Mouse (Mus musculus) liver, embryonic 15.5 days (tissue): ENCODE results near the gene Stx4a. TPM values are rescaled to one million over a fixed set of nuclear protein-coding genes. Genes with fewer than 3 reads are reported as not detected.

Experiments used
- ATAC-seq: fragments of 200-750 bp; cut with Nextera tagmentation; 2 replicates; pipeline ENCODE4 v1.8.0; 2017; ENCODE audit warnings: moderate number of reproducible peaks, mild to moderate bottlenecking, moderate library complexity; ENCODE audit not compliant: insufficient read depth
- H3K27ac ChIP-seq: fragments of 300-500 bp; sonication (generic); replicated peaks from 2 replicates; pipeline ENCODE4 v1.5.1; 2015; ENCODE audit warnings: mild to moderate bottlenecking, inconsistent platforms
- H3K27me3 ChIP-seq: fragments of 300-500 bp; sonication (generic); 2 replicates; pipeline ENCODE4 v1.6.1; 2015; ENCODE audit warnings: mild to moderate bottlenecking, inconsistent platforms
- H3K36me3 ChIP-seq: fragments of 300-500 bp; sonication (generic); replicated peaks from 2 replicates; pipeline ENCODE4 v1.6.1; 2015; ENCODE audit warnings: moderate library complexity, mild to moderate bottlenecking, inconsistent platforms
- H3K4me1 ChIP-seq: fragments of 300-500 bp; sonication (generic); replicated peaks from 2 replicates; pipeline ENCODE4 v1.6.1; 2015; ENCODE audit warnings: inconsistent platforms
- H3K4me2 ChIP-seq: fragments of 300-500 bp; sonication (generic); 2 replicates; pipeline ENCODE4 v1.6.1; 2015; ENCODE audit warnings: moderate library complexity, mild to moderate bottlenecking, inconsistent platforms
- H3K4me3 ChIP-seq: fragments of 300-500 bp; sonication (generic); replicated peaks from 2 replicates; pipeline ENCODE4 v1.5.1; 2015; ENCODE audit warnings: mild to moderate bottlenecking, inconsistent platforms
- H3K9ac ChIP-seq: fragments of 300-500 bp; sonication (generic); 2 replicates; pipeline ENCODE4 v1.6.1; 2015; ENCODE audit warnings: moderate library complexity, mild to moderate bottlenecking, inconsistent platforms
- H3K9me3 ChIP-seq: fragments of 300-500 bp; sonication (generic); replicated peaks from 2 replicates; pipeline ENCODE4 v1.6.1; 2016; ENCODE audit warnings: inconsistent platforms
- WGBS: fragments of 180-500 bp; shearing (Covaris S2); methylation state at CpG from one replicate; pipeline ENCODE4 v1.1.7; 2015; ENCODE audit warnings: mixed read lengths; ENCODE audit not compliant: insufficient replicate concordance; 5-methylcytosine and 5-hydroxymethylcytosine counted together
- polyA plus RNA-seq: library from polyadenylated mRNA; unstranded; fragments of >200 nt; fragmentation: Nextera tagmentation; extraction: Ambion mirVana; gene quantifications from 2 replicates; pipeline ENCODE4 v1.2.1, GENCODE M21; 2015

Gene Stx4a
- polyA plus RNA-seq, 1 experiment from 2014 or later = 14.9 TPM

- WGBS = 73% methylated on average over 1 of the region's 1 CpGs
- no peak overlapping the region for H3K9ac ChIP-seq
- H3K4me1 ChIP-seq = peaks cover 44% of the 10 kb centered on the region
Measured at GRCm38 (mm10) chr7:127799738-127800137, 24.4 kb upstream of the Stx4a start.

GRCm38 (mm10) chr7:127800435-127801009, 23.6 kb upstream of the Stx4a start, which contains the start of gene Hsd3b7:
Gene Hsd3b7 (plus strand): TSS chr7:127800604.
- Histone ChIP-seq H3K9me3 (no peaks in the 10 kb centered on the region), H3K36me3 (peaks cover 51% of the 10 kb centered on the region), H3K4me3 (peak within 1 kb of the TSS; percentile 33), H3K27ac (peak within 1 kb of the TSS; percentile 67), H3K27me3 (no peaks in the 10 kb centered on the region), H3K4me2 (peak within 1 kb of the TSS; percentile 56), H3K4me1 (peaks cover 51% of the 10 kb centered on the region), H3K9ac (no peak within 1 kb of the TSS)
- peak; percentile 49 for ATAC-seq
- WGBS = 16% methylated on average over 6 of the region's 6 CpGs

More at GRCm38 (mm10) chr7:127799738-127800137, 24.4 kb upstream of the Stx4a start:
- Histone ChIP-seq H3K27ac (peak overlapping the region; percentile 67; the same call in 1 of the 2 replicates), H3K4me3 (no peak overlapping the region), H3K27me3 (no peaks in the 10 kb centered on the region), H3K36me3 (peaks cover 59% of the 10 kb centered on the region), H3K9me3 (no peaks in the 10 kb centered on the region), H3K4me2 (no peak overlapping the region)
- ATAC-seq = no peak

GRCm38 (mm10) chr7:127801010-127801621, 23.0 kb upstream of the Stx4a start:
- H3K27ac ChIP-seq = peak overlapping the region; percentile 67
- no peak overlapping the region for H3K9ac ChIP-seq
- 65% methylated on average over 8 of the region's 8 CpGs for WGBS

GRCm38 (mm10) chr7:127802313-127802712, 21.8 kb upstream of the Stx4a start:
- no peak overlapping the region for H3K4me3 ChIP-seq
- H3K36me3 ChIP-seq = peaks cover 33% of the 10 kb centered on the region
- peaks cover 69% of the 10 kb centered on the region for H3K4me1 ChIP-seq
- no peak overlapping the region for H3K27ac ChIP-seq
- peak overlapping the region; percentile 56; the same call in 1 of the 2 replicates for H3K4me2 ChIP-seq
- ATAC-seq = no peak
- WGBS = 84% methylated on average over 17 of the region's 17 CpGs
- no peaks in the 10 kb centered on the region for H3K9me3 ChIP-seq
- no peak overlapping the region for H3K9ac ChIP-seq
- no peaks in the 10 kb centered on the region for H3K27me3 ChIP-seq

More at GRCm38 (mm10) chr7:127801010-127801621, 23.0 kb upstream of the Stx4a start:
- Histone ChIP-seq H3K9me3 (no peaks in the 10 kb centered on the region), H3K4me2 (peak overlapping the region; percentile 56), H3K4me3 (peak overlapping the region; percentile 33), H3K4me1 (peaks cover 57% of the 10 kb centered on the region), H3K36me3 (peaks cover 45% of the 10 kb centered on the region), H3K27me3 (no peaks in the 10 kb centered on the region)
- peak; percentile 4; the same call in 1 of the 2 replicates for ATAC-seq

GRCm38 (mm10) chr7:127808821-127809220, 15.3 kb upstream of the Stx4a start:
- H3K27ac ChIP-seq = peak overlapping the region; percentile 70
- ATAC-seq = no peak

GRCm38 (mm10) chr7:127809846-127810245, 14.2 kb upstream of the Stx4a start:
- peak overlapping the region; percentile 70; the same call in 1 of the 2 replicates for H3K27ac ChIP-seq
- H3K4me1 ChIP-seq = peaks cover 61% of the 10 kb centered on the region
- WGBS = 62% methylated on average over 1 of the region's 1 CpGs

More at GRCm38 (mm10) chr7:127808821-127809220, 15.3 kb upstream of the Stx4a start:
- Histone ChIP-seq H3K4me2 (no peak overlapping the region), H3K9ac (no peak overlapping the region), H3K4me1 (peaks cover 65% of the 10 kb centered on the region), H3K27me3 (no peaks in the 10 kb centered on the region), H3K9me3 (no peaks in the 10 kb centered on the region), H3K36me3 (no peaks in the 10 kb centered on the region), H3K4me3 (no peak overlapping the region)
- WGBS = 40% methylated on average over 5 of the region's 5 CpGs

GRCm38 (mm10) chr7:127810650-127811049, 13.4 kb upstream of the Stx4a start:
- Histone ChIP-seq H3K9me3 (no peaks in the 10 kb centered on the region), H3K9ac (no peak overlapping the region), H3K27ac (no peak overlapping the region), H3K36me3 (no peaks in the 10 kb centered on the region), H3K27me3 (no peaks in the 10 kb centered on the region), H3K4me3 (no peak overlapping the region), H3K4me2 (no peak overlapping the region), H3K4me1 (peaks cover 61% of the 10 kb centered on the region)
- whole genome bisulfite sequencing = 86% methylated on average over 10 of the region's 10 CpGs
- no peak for ATAC-seq

More at GRCm38 (mm10) chr7:127809846-127810245, 14.2 kb upstream of the Stx4a start:
- Histone ChIP-seq H3K9me3 (no peaks in the 10 kb centered on the region), H3K4me3 (no peak overlapping the region), H3K9ac (no peak overlapping the region), H3K4me2 (no peak overlapping the region), H3K27me3 (no peaks in the 10 kb centered on the region), H3K36me3 (no peaks in the 10 kb centered on the region)
- ATAC-seq = no peak

GRCm38 (mm10) chr7:127811240-127811639, 12.9 kb upstream of the Stx4a start:
- H3K27me3 ChIP-seq = no peaks in the 10 kb centered on the region
- peaks cover 60% of the 10 kb centered on the region for H3K4me1 ChIP-seq
- H3K4me3 ChIP-seq = no peak overlapping the region
- H3K4me2 ChIP-seq = no peak overlapping the region
- H3K9ac ChIP-seq = no peak overlapping the region
- no peak for ATAC-seq
- 75% methylated on average over 4 of the region's 4 CpGs for WGBS
- no peak overlapping the region for H3K27ac ChIP-seq
- H3K9me3 ChIP-seq = no peaks in the 10 kb centered on the region
- H3K36me3 ChIP-seq = no peaks in the 10 kb centered on the region

GRCm38 (mm10) chr7:127812292-127812691, 11.8 kb upstream of the Stx4a start:
- H3K27me3 ChIP-seq = no peaks in the 10 kb centered on the region
- no peaks in the 10 kb centered on the region for H3K36me3 ChIP-seq
- no peak overlapping the region for H3K27ac ChIP-seq
- peaks cover 50% of the 10 kb centered on the region for H3K4me1 ChIP-seq
- H3K9me3 ChIP-seq = no peaks in the 10 kb centered on the region
- H3K4me2 ChIP-seq = no peak overlapping the region
- no peak overlapping the region for H3K4me3 ChIP-seq
- no peak for ATAC-seq
- H3K9ac ChIP-seq = no peak overlapping the region
- WGBS = 55% methylated on average over 3 of the region's 3 CpGs

- peak; percentile 48; the same call in 1 of the 2 replicates for ATAC-seq
- H3K27ac ChIP-seq = peak overlapping the region; percentile 71
- 57% methylated on average over 4 of the region's 4 CpGs for WGBS
- H3K9me3 ChIP-seq = no peaks in the 10 kb centered on the region
- H3K27me3 ChIP-seq = no peaks in the 10 kb centered on the region
- 0 out of 2 replicates have a peak overlapping the region, but pooled peaks have one; percentile 16 for H3K4me2 ChIP-seq
- peaks cover 35% of the 10 kb centered on the region for H3K4me1 ChIP-seq
- no peak overlapping the region for H3K4me3 ChIP-seq
- no peaks in the 10 kb centered on the region for H3K36me3 ChIP-seq
- no peak overlapping the region for H3K9ac ChIP-seq
Measured at GRCm38 (mm10) chr7:127813821-127814220, 10.3 kb upstream of the Stx4a start.

- no peak overlapping the region for H3K9ac ChIP-seq
- peak overlapping the region; percentile 71 for H3K27ac ChIP-seq
- no peaks in the 10 kb centered on the region for H3K9me3 ChIP-seq
- peak; percentile 26 for ATAC-seq
- peak overlapping the region; percentile 16; the same call in 1 of the 2 replicates for H3K4me2 ChIP-seq
- H3K4me1 ChIP-seq = peaks cover 29% of the 10 kb centered on the region
- no peak overlapping the region for H3K4me3 ChIP-seq
- H3K27me3 ChIP-seq = no peaks in the 10 kb centered on the region
- H3K36me3 ChIP-seq = no peaks in the 10 kb centered on the region
- WGBS = 69% methylated on average over 19 of the region's 19 CpGs
Measured at GRCm38 (mm10) chr7:127814241-127814921, 9.7 kb upstream of the Stx4a start.
